Mouse (Mus musculus) lung, adult 2 months (tissue): ENCODE results near the gene Hivep2.

Experiments
- CTCF ChIP-seq: fragments of 200-500 bp; IDR thresholded peaks from 2 replicates; pipeline ENCODE4 v1.5.1; 2011; ENCODE audit warnings: mild to moderate bottlenecking, low read length, control low read depth; ENCODE audit not compliant: insufficient read depth
- POLR2A ChIP-seq: fragments of 200-500 bp; IDR thresholded peaks from 2 replicates; pipeline ENCODE4 v1.6.1; 2011; ENCODE audit warnings: low read depth, mild to moderate bottlenecking, control low read depth, low read length, borderline replicate concordance; ENCODE audit errors: extremely low read depth

- TF ChIP-seq CTCF = no peak
- TF ChIP-seq POLR2A = no peak
Observed at GRCm38 (mm10) chr10:14096045-14096444, 130.2 kb downstream of the Hivep2 start.
